Mouse (Mus musculus): ENCODE results near the gene Zdhhc22. TPM values are rescaled to one million over a fixed set of nuclear protein-coding genes. Genes with fewer than 3 reads are reported as not detected.

Gene Zdhhc22
- total and polyA plus RNA-seq, 3 experiments: 0.10 TPM; not detected in 2

DNA sequence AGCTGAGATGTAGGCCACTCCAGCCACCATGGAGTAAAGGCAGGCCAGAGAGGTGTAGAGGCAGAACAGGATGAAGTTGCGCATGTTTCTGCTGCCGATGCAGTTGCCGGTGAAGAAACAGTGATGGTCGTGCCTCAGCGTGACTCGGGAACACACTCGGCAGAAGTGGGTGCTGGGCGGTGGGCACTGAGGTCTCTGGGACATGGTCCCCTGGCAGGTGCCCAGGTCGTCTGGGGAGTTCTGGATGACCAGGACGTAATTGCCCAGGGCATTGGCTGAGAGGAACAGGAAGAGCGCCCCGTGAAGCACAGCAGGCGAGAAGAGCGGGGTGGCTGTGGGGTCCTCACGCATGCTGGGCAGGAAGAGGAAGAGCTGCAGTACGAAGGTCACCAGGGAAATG, 2.0 kb downstream of the Zdhhc22 start:
- Histone ChIP-seq H3K9ac (ENCODE audit: control insufficient read depth, low read depth, low read length, poor library complexity, severe bottlenecking) (no peak overlapping the region), H3K36me3 (ENCODE audit: control insufficient read depth in 1 of 2, insufficient read depth in 2 of 2, low read length in 2 of 2) (no peaks in the 10 kb centered on the region), H3K4me1 (ENCODE audit: control insufficient read depth in 1 of 2, insufficient read depth in 2 of 2, low read length in 2 of 2) (no peaks in the 10 kb centered on the region), H3K9me3 (replicated peaks; ENCODE audit: insufficient read depth, low read length) (no peaks in the 10 kb centered on the region), H3K4me3 (ENCODE audit: control insufficient read depth in 1 of 2, insufficient read depth in 1 of 2, low read depth in 2 of 2, low read length in 2 of 2) (no peak overlapping the region), H3K79me2 (ENCODE audit: control insufficient read depth, insufficient read depth, low read length, poor library complexity) (no peaks in the 10 kb centered on the region), H3K27ac (ENCODE audit: control insufficient read depth, low read depth, low read length) (no peak overlapping the region), H3K27me3 (ENCODE audit: control insufficient read depth in 1 of 2, insufficient read depth in 2 of 2, low read length in 2 of 2) (no peaks in the 10 kb centered on the region; a peak in 1 of 4 replicates)
- DNase-seq (ENCODE audit: low read depth, low spot score): no peak
- TF ChIP-seq BHLHE40 (IDR thresholded peaks at IDR 0.05; ENCODE audit: borderline replicate concordance, low read depth, low read length) (no peak), EP300 (IDR thresholded peaks at IDR 0.05; ENCODE audit: low read depth in 1 of 2, low read length in 2 of 2) (no peak), ZKSCAN1 (IDR thresholded peaks at IDR 0.05; ENCODE audit: low read depth, low read length) (no peak), CHD2 (IDR thresholded peaks at IDR 0.05; ENCODE audit: low read length) (no peak), TAL1 (IDR thresholded peaks at IDR 0.05; ENCODE audit: low read length) (no peak), MXI1 (IDR thresholded peaks at IDR 0.05; ENCODE audit: low read depth, low read length) (no peak), ELF1 (IDR thresholded peaks at IDR 0.05; ENCODE audit: low read depth, low read length) (no peak), POLR2AphosphoS2 (IDR thresholded peaks at IDR 0.05; ENCODE audit: low read length) (no peak), POLR2A (IDR thresholded peaks at IDR 0.05; ENCODE audit: control insufficient read depth in 1 of 2, insufficient read depth in 1 of 2, low read depth in 1 of 2, low read length in 2 of 2, poor library complexity in 1 of 2) (no peak), MYB (IDR thresholded peaks at IDR 0.05; ENCODE audit: low read depth, low read length) (no peak), TBP (IDR thresholded peaks at IDR 0.05; ENCODE audit: low read depth, low read length) (no peak), MEF2A (IDR thresholded peaks at IDR 0.05; ENCODE audit: extremely low read depth, insufficient replicate concordance, low read depth, low read length, poor library complexity, severe bottlenecking) (no peak), USF1 (IDR thresholded peaks at IDR 0.05; ENCODE audit: low read depth, low read length) (no peak)

DNA sequence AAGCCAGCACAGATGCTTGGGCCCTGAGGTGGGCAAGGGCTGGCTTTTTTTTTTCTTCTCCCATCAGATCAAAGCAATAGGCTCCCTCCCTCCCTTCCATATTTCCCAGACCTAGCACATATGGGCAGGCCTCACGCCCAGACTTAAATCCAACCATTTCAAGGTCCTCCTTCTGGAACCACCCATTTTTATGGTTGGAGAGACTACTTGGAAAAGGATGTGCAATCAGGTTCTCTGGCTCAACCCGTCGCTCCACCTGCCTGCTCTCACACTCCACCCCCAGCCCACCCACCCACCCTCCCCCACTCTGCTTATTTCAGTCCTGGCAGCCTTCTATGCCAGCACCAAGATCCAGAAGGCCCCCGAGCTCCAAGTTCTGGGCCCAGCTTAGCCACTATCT, 3.7 kb downstream of the Zdhhc22 start:
- Histone ChIP-seq H3K27me3 (ENCODE audit: control insufficient read depth in 1 of 2, insufficient read depth in 2 of 2, low read length in 2 of 2) (no peaks in the 10 kb centered on the region; a peak in 1 of 4 replicates), H3K4me1 (ENCODE audit: control insufficient read depth in 1 of 2, insufficient read depth in 2 of 2, low read length in 2 of 2) (no peaks in the 10 kb centered on the region), H3K27ac (ENCODE audit: control insufficient read depth, low read depth, low read length) (no peak overlapping the region), H3K9me3 (replicated peaks; ENCODE audit: insufficient read depth, low read length) (no peaks in the 10 kb centered on the region), H3K4me3 (ENCODE audit: control insufficient read depth in 1 of 2, insufficient read depth in 1 of 2, low read depth in 2 of 2, low read length in 2 of 2) (no peak overlapping the region), H3K79me2 (ENCODE audit: control insufficient read depth, insufficient read depth, low read length, poor library complexity) (no peaks in the 10 kb centered on the region), H3K36me3 (ENCODE audit: control insufficient read depth in 1 of 2, insufficient read depth in 2 of 2, low read length in 2 of 2) (no peaks in the 10 kb centered on the region), H3K9ac (ENCODE audit: control insufficient read depth, low read depth, low read length, poor library complexity, severe bottlenecking) (no peak overlapping the region)
- DNase-seq (ENCODE audit: low read depth, low spot score): no peak
- TF ChIP-seq MXI1 (IDR thresholded peaks at IDR 0.05; ENCODE audit: low read depth, low read length): no peak
- no peak for TF ChIP-seq BHLHE40 (IDR thresholded peaks at IDR 0.05; ENCODE audit: borderline replicate concordance, low read depth, low read length)
- no peak for TF ChIP-seq MAZ (IDR thresholded peaks at IDR 0.05; ENCODE audit: low read depth, low read length)
- TF ChIP-seq MAFK (IDR thresholded peaks at IDR 0.05; ENCODE audit: borderline replicate concordance, low read depth, low read length): no peak
- no peak for TF ChIP-seq EP300 (IDR thresholded peaks at IDR 0.05; ENCODE audit: low read depth in 1 of 2, low read length in 2 of 2)
- TF ChIP-seq RCOR1 (IDR thresholded peaks at IDR 0.05; ENCODE audit: low read depth, low read length): no peak
- no peak for TF ChIP-seq GATA1 (IDR thresholded peaks at IDR 0.05; ENCODE audit: low read depth, low read length)
- TF ChIP-seq ZMIZ1 (IDR thresholded peaks at IDR 0.05; ENCODE audit: low read depth, low read length): no peak
- no peak for TF ChIP-seq CTCF (IDR thresholded peaks at IDR 0.05 in 2 of 3, conservative IDR thresholded peaks at IDR 0.05 in 1 of 3; ENCODE audit: control insufficient read depth in 1 of 3, insufficient read depth in 1 of 3, low read depth in 2 of 3, low read length in 3 of 3, poor library complexity in 1 of 3, severe bottlenecking in 1 of 3)
- no peak for TF ChIP-seq TCF12 (IDR thresholded peaks at IDR 0.05; ENCODE audit: low read depth, low read length)
- TF ChIP-seq POLR2A (IDR thresholded peaks at IDR 0.05; ENCODE audit: control insufficient read depth in 1 of 2, insufficient read depth in 1 of 2, low read depth in 1 of 2, low read length in 2 of 2, poor library complexity in 1 of 2): no peak
- TF ChIP-seq POLR2AphosphoS5 (IDR thresholded peaks at IDR 0.05; ENCODE audit: borderline replicate concordance, low read depth, low read length): no peak
- no peak for TF ChIP-seq TBP (IDR thresholded peaks at IDR 0.05; ENCODE audit: low read depth, low read length)
- no peak for TF ChIP-seq CHD1 (IDR thresholded peaks at IDR 0.05; ENCODE audit: low read depth, low read length)
- TF ChIP-seq USF2 (IDR thresholded peaks at IDR 0.05; ENCODE audit: borderline replicate concordance in 1 of 2, insufficient read depth in 1 of 2, low read depth in 1 of 2, low read length in 2 of 2): no peak
- no peak for TF ChIP-seq NRF1 (IDR thresholded peaks at IDR 0.05; ENCODE audit: insufficient read depth, low read depth, low read length, poor library complexity, severe bottlenecking)
- TF ChIP-seq POLR2AphosphoS2 (IDR thresholded peaks at IDR 0.05; ENCODE audit: low read length): no peak
- no peak for TF ChIP-seq ZKSCAN1 (IDR thresholded peaks at IDR 0.05; ENCODE audit: low read depth, low read length)
- TF ChIP-seq ZNF384 (IDR thresholded peaks at IDR 0.05; ENCODE audit: low read depth, low read length): no peak
- no peak for TF ChIP-seq SMC3 (IDR thresholded peaks at IDR 0.05; ENCODE audit: low read depth, low read length)
